Mouse (Mus musculus): ENCODE measurements around the gene Styk1.

Gene Styk1

DNA sequence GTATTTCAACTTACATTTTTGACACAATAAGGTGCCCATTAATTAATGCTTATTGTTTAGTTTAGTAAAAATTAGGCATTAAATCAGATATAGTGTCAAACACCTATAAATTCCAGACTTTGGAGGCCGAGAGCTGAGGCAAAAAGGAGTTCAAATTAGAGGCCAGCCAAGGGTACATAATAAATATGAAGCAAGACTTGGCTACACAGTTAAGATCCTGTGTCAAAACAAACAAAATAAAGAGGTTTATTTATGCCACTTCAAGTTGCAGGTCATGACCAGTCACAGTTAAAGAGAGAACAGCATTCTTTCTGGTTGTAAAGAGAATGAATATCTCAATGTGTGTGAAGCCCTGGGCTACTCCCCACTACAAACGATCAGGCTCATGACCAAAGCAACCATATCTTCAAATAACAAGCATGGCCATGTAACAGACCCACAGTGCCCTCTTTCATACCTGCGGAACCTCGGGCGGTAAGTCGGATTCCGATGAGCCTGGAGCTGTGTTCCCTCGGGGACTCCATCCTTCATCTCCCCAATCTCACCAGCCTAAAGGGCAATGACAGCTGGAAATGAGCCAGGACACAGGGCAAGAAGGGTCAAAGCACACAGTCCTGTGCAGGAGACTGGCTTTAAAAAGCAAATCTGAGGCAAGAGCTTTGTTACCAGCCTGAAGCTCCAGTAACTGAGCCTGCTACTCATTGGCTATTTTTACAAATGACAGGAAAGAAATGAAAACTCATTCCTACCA, 16.6 kb upstream of the Styk1 start:
- no peak for DNase-seq (ENCODE audit: low read depth, low spot score)

DNA sequence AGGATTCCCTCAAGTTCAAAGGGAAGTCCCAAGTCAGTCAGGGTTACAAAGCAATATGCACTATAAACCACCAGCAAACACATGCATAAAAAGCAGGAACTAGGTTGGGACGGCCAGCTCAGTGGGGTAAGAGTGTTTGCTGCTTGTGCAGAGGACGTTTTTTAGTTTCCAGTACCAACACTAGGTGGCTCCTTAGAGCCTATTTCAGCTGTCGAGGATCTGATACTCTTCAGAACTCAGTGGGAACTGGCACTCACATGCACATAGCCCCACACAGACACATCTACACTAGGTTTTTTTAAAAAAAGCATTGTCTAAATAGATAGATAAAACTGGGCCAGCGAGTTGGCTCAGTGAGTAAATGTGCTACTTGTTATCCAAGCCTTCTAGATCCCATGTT, 13.7 kb upstream of the Styk1 start:
- DNase-seq (ENCODE audit: low read depth, low spot score): no peak

DNA sequence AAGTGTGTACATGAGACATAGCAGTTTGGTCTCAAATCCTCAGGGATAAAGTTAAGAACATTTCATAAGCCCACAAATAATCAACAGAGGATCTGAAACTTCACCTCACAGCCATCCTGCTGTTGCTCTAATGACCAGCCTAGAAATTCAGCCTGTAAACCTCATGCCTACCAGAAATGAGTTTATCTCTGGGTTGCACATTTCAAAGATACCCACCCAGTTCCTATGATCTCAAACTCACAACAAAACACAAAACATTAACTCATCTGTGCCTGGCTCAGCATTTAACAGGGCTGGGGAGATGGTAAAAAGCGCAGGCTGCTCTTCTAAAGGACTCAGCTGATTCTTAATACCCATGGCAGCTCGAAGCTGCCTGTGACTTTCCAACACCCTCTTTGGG, 11.0 kb upstream of the Styk1 start:
- no peak for DNase-seq (ENCODE audit: low read depth, low spot score)

DNA sequence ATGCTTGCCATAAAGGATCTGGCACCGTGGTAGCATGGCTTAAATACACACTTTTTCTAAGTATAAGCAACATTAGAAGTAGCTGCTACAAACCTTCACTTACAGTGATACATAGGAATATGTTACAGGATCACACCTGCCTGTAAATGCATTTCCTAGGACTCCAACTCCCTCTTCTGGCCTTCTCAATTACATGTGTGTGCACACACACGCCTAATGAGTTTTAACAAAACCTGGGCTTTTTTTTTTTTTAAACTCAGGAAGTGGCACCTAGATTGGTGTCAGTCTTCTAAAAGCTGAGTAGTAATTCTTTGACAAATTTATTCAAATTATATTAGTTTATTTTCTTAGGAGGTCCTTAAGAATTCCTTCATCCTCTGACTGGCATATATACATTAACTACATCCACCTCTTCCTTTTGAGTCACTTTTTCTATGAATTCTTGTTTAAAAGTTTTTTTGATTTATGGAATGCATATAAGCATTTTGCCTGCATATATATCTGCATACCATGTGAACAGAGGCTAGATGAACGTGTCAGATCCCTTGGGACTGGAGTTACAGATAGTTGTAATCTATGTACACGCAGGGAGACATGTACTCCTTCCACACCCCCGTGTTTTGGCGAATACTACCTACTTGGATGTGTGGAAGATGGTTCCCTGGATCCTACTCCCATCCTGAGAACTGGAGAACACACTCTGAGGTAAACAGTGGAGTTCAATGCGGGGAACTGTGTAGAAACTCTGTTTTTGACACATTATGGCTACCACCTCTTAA, 9.8 kb upstream of the Styk1 start:
- no peak for DNase-seq (ENCODE audit: low read depth, low spot score)

DNA sequence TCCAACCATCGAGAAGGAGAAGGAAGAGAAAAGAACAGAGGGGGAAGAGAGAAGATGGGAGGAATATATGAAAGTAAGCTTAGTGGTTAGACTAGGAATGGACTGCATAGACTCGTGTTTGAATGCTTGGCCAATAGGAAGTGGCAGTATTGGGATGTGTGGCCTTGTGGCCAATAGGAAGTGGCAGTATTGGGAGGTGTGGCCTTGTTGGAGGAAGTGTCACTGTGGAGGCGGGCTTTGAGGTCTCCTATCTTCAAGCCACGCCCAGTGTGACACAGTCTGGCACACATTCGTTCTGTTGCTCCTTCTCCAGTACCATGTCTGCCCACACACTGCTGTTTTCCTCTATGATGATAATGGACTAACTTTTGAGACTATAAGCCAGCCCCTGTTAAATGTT, 7.3 kb upstream of the Styk1 start:
- no peak for DNase-seq (ENCODE audit: low read depth, low spot score)

DNA sequence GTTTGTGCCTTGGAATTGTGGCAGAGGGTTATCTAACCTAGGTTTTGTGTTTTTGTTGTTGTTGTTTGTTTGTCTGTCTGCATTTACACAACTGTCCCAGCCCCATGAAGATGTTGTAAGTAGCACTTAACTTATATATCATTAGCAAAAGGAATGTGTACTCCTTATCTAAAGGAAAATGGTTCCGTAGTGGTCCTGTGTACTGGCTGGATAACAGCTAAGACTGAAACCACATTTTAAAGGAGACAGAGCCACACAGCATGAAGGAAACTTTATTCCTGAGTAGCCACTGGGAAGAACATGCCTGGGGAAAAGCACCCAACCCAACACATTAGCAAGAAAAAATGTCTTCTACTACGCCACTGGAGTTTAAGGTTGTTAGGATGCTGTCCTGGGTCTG, 6.1 kb upstream of the Styk1 start:
- no peak for DNase-seq (ENCODE audit: low read depth, low spot score)

DNA sequence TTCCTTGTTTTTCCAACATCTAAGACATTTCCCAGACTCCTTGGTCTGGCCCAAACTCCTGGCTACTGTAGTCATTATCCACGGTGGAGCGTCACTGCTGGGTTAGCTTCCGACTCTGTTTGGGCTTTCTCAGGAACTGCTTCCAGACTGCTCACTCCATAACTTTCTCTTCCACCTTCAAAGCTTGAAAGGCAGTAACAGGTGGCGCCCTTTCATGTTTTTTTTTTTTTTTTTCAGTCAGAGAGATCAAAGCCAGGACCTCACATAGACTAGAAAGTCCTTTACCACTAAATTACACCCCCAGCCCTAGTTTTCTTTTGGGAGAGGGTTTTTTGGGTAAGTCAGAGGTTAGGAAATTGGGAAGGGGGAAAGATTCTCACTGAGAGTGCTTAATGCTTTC, 1.5 kb upstream of the Styk1 start:
- no peak for DNase-seq (ENCODE audit: low read depth, low spot score)

DNA sequence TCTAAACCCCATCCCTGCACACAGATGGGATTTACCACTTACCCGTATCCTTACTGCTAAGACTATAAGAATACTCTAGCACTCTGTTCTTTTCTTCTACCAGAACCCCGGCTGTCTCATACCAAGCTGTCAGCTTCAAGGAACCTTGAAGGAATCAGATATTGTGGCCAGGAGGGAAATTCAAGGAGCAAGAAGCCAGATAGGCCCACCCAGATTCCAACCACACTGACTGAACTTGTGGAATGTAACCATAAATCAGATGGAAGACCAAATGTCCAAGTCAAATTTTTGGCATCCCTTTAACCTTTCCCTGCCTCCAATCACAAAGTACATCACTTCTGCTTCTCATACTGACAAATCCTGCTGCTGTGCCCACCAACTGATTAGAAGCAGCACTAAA, 6.4 kb downstream of the Styk1 start:
- no peak for DNase-seq (ENCODE audit: low read depth, low spot score)

DNA sequence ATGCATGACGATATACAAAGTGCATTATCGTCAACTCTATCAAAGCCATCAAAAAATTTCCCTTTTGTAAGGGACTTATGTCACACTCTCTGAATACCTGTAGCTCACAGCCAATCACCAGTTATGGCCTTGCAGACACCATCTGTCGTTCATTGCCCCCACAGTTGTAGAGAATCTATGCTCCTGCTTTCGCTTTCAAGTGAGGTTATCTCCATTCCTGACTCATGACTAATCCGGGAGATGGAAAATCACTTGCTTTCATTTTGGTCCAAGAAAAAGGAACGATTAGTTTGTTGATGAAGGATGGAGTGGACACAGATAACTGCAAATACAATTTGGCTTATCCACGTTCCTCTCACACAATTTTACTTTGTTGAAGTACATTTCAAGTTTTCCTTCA, 9.1 kb downstream of the Styk1 start:
- DNase-seq (ENCODE audit: low read depth, low spot score): no peak

DNA sequence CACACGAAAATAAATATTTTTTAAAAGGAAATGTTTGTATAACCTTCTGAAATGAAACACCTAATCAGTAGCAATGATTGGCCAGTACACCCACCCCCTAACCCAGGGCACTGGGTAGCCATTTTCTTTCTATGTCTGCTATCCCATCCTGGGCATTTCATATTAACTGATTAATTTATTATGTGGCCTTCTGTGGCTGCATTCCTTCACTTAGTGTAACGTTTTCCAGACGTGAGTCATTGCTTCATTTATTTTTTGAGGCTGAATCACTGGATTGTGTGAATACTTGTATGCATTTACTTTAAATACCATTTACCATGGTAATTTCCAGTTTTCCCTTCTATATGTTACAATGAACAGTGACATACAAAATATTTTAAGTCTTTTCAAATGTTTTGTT, 13.3 kb downstream of the Styk1 start:
- no peak for DNase-seq (ENCODE audit: low read depth, low spot score)

DNA sequence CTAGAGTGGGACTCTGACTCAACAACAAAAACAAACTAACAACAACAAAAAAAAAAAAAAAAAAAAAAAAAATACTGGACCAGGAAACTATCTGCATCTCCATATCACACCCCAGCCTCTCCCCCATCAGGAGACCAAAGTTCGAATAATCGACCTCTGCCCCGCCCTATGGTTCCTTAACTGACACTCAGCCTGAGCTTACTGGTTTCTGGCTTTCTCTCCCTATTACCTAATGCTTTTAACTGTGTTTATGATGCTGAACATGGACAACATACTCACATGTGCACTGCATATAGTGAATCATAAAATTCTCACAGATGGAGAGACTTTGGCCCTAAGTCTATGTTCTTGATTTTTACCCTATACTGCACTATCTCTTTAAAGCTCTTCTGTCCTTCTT, 14.1 kb downstream of the Styk1 start:
- DNase-seq (ENCODE audit: low read depth, low spot score): no peak

DNA sequence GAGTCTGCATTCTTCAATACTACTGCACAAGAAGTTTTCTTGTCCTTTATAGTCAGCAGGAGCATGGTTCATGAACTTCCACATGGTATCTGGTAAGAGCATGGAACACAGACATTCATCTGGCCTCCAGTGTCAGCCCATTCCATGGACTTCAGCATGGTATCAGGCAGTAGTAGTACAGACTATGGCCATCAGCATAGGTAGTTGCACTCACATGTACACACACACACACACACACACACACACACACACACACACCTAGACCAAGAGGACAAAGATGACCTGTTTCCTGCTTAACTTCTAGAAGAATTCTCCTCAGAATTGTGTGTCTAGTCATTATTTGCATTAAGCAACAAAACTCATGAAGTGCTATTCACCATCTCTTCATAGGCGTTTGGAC, 14.6 kb downstream of the Styk1 start:
- DNase-seq (ENCODE audit: low read depth, low spot score): no peak

DNA sequence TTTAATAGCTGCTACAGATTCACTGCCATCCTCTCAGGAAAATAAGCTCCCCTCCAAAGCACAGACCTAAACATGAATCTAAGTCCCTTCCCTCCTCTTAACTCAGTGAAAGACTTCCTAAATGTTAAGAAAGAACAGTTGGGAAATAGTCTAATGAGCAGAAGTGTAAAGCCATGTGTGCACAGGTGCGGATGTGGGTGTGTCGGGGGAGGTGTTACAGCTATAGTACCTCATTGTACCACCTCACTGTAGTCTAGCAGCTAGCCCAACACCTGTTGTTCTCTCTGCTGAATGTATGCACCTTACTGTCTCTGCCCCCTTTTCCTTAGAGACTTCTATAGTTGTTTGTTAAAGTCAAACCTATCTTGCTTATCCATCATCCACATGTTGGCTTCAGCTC, 26.3 kb downstream of the Styk1 start:
- no peak for DNase-seq (ENCODE audit: low read depth, low spot score)

DNA sequence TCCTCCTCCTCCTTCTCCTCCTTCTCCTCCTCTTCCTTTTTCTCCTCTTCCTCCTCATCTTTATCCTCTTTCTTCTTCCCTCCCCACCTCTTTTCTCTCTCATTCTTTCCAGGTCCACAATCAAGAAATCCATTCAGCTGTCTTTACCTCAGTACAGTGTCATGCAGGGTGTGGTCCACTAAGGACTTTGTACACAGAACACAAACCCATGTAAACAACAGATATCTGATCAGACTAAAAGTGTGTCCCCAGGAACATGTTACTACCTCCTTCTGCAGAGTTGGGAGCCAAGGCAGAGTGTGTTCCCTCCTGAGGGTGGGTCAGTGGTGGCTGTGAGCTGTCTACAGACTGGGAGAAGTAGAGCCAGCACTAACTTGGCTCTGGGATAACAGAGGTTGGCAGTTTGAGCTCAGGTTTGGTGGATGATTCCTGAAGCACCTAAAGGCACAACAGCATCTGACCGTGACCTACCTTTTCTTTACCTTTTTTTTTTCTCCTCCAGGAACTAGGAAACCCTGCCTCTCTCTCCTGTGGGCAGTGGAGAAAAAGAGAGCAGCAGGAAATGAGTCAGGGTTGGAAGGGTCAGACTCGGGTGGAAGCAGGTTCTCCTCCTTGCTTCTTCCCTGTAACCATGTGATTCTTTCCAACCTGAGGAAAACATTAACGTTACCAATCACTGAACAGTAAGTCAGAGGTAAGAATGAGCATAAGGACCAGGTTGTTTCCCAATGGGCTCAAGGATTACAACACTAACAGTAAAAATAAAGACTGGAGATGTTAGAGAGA, 31.4 kb downstream of the Styk1 start:
- no peak for DNase-seq (ENCODE audit: low read depth, low spot score)

DNA sequence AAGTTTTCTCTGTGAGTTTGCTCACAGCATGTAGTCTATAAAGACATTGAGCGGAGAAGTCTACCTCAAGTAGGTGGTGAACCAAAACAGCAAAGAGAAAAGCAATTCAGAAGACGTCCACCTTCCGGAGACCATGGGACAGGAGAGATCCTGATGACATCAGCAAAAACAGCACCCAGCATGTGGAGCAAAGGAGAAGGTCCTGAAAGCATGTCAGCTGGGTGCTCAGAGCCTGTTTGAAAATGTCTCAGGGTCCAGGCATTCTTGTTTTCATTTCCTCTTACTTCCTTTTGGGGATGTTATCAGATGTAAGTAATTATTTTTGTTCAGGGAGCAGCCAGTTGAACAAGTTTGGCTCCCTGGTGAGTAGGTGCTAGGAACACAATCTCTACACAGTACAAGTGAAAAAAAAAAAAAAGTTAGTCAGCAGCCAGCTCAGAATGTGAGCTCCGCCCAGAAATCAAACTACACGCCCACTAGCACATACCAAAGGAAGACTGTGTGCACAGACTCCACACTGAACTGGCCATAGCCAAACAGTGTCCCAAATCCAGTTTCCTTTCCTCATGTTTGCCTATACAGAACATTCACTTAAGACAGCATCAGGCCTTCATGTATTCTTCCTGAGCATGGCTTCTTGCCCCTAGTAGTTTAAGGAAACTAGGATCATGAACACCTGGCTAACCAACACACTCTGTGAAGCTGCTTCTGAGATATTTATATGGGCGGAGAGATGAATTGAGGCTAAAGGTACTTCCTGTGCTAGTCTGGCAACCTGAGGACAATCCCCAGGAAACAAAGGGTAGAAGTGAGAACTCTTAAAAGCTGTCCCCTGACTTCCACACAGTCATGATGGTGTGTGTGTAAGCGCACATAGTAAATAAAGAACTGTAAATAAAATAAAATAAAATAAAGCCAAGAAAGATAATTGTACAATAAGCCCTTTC, 37.0 kb downstream of the Styk1 start:
- no peak for DNase-seq (ENCODE audit: low read depth, low spot score)

DNA sequence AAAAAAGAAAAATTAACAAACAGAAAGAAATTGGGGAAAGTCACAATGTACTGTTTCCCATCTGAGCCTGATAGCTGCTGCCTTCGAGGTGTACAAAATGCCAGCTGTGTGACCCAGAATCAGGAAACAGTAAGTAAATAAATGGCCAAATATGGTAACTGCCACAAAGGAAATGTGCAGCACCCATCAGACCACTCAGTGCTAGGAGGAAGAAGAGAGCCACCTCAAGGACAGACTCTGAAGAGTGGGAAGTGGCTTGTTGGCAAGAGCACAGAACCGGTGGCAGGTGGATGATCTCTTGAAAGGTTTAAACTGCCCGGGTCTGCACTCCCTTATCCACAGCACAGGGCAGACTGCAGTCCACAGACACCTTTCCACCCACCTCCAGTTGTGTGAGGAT, 45.4 kb downstream of the Styk1 start:
- no peak for DNase-seq (ENCODE audit: low read depth, low spot score)

DNA sequence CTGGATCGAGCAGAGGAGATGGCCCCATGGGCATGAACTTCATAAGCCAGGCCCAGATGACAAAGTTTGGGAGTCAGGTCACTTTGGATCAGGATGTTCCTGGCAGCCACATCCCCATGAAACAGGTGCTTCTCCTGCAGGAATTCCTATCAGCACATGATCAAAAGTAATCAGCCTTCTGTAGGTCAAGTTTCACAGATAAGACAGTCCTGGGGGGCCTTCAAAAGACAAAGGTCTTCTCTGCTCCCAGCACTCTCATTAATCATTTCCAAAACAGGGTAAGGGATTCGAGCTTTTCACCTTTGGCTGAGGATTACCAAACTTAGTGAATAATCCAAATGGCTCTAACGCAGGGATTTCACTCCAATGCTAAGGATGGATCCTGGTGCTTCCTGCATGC, 48.6 kb downstream of the Styk1 start:
- DNase-seq (ENCODE audit: low read depth, low spot score): no peak

DNA sequence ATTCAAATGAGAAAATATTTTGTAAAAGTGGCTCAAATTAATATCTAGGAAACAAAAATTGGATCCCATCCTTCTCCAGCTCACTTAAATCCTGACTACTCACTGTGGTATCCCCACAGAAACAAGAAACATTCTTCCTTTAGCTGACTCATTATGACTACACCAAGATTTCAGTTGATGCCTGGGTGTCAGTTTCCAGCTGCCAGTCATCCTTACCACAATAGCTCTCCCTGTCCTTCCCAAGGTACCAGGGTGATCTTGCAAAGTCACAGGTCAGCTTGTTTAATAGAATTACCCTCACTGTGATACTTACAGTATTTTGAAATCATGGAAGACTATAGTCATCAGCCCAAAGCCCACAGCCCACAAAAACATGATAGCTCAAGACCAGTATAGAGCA, 54.9 kb downstream of the Styk1 start:
- no peak for DNase-seq (ENCODE audit: low read depth, low spot score)

DNA sequence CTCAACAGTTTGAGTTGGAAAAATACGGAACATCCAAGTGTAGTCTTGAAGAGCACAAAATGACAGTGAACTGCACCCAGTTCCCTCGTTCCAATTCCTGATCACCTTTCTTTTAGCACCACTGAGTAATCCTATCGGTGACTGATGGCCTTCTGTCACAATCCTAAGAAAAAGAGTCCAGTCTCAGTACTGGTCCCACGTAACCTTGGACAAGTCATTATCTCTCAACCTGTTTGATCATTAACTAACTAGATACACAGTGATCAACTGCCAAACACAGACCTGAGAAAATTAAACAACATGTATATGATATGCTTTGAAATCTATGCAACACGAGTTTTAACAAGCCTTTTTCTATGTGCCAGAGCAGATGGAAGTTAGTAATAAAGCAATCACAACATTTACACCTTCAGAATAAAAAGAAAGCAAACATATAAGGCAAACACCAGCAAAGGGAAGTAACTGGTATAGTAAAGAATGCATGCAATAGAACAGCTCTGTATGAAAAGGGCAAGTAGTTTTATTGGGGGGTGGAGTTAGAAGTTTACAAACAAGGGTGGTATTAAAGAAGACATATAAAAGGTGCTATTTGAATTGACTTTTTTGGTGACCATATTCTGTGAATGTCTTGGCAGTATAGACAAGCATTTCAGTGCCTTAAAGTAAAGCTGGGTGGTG, 58.8 kb downstream of the Styk1 start:
- no peak for DNase-seq (ENCODE audit: low read depth, low spot score)

DNA sequence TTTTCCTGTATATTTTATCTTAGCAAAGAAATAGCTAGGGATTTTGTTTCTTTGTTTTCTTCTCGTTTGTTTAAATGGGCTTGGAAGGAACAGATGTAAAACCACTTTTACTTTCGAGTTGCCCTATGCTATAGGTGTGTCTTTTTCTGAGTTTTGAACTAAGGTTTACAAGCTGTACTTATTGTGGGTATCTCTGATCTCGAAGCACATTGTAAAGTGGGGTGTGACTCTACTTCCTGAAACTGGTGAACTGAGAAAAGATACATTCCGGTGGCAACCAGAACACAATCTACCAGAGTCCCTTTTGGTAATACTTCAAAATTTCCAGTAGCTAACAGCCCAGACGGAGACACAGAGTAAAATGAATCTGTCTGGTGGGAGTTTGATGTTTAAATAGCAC, 59.5 kb downstream of the Styk1 start:
- DNase-seq (ENCODE audit: low read depth, low spot score): no peak

All from embryo, embryonic 11.5 days (tissue).